Mouse (Mus musculus): ENCODE measurements around the gene Pik3ca.

Pik3ca gene

DNA sequence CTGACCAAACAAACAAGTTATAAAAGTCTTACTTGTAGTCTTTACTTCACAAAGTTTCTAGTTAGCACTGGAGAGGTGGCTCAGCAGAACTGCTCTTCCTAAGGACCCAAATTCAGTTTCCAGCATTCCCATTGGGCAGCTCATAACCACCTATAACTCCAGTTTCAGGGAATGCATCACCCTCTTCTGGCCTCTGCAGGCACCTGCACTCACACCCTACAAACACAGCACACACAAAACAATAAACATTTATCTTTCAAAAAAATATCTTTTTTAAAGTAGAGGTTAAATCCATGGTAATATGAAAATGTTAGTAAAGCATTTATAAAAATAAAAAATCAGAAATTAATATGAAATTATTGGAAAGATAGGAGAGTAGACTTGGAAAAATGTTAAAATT, 44.2 kb downstream of the Pik3ca start:
- no peak for DNase-seq (ENCODE audit: low read depth, low spot score)

DNA sequence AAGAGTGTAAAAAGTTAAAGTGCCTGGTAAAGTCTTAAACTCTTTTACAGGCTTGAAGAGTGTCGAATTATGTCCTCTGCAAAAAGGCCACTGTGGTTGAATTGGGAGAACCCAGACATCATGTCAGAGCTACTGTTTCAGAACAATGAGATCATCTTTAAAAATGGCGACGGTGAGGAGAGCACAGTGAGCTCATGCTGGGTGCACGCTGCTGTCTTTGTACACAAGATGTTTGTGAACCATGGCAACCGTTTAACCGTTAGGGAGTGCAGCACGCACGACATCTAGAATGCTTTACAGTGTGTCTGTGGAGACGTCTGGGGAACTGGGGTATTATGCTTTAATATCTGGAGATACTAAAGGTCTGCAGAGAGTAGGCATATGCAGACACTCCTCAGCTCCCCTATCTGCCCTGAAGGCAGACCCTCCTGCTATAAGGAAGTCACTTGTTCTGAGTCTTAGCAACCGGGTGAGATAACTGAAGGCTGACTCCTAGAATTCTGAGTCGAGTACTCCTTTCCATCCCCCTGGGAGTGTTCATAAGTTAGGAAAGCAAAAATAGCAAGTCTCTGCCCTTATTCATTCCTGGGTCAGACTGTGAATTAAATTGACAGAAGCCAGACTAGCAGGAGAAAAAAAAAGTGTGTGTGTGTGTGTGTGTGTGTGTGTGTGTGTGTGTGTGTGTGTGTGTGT, 57.0 kb downstream of the Pik3ca start:
- no peak for DNase-seq (ENCODE audit: low read depth, low spot score)

DNA sequence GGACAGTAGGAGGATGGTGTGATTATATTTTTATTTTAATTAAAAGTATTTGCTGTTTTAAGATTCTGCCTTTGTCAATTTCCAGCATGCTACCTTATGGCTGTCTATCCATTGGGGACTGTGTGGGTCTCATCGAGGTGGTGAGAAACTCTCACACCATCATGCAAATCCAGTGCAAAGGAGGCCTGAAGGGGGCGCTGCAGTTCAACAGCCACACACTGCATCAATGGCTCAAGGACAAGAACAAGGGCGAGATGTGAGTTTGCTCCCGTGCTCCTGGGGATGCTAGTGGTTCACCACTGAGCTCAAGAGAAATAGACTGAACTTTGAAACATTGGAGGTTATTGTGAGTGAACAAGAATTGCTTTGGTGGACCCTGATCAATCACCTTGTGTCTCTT, 62.3 kb downstream of the Pik3ca start:
- DNase-seq (ENCODE audit: low read depth, low spot score): peak; percentile 22

DNA sequence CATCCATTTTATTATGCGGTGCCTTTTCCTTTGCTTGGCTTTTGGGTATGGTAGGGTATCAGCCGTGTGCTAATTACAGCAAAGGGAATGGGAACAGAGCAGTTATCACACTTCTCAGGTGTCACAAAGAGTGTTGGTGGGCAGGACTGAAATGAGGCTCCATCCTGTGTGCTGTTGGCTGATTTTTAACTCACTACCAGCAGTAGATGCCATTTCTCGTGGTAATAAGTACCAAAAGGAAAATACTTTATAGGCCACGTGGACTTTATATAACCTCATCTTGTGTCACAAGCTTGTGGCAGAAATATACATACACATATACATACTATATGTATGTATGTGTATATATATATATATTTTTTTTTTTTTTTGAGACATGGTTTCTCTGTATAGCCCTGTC, 69.8 kb downstream of the Pik3ca start:
- DNase-seq (ENCODE audit: low read depth, low spot score): no peak

DNA sequence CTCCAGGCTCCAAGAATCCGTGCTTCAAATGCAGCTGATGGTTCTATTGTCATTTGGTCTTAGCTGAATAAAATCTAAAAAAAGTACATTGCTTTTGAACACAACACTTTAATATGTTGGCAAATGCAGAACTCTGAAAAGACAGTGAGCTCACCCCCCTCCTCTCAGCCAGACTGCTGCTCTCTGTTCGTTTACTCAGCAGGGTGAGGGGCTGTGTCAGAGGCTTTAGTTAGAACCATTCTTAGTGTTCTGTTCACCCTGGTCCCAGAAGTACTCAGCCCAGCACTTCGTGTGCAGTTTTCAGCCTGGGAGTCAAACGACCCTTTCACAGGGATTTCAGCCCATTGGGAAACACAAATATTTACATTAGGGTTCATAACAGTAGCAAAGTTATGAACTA, 70.9 kb downstream of the Pik3ca start:
- DNase-seq (ENCODE audit: low read depth, low spot score): no peak

DNA sequence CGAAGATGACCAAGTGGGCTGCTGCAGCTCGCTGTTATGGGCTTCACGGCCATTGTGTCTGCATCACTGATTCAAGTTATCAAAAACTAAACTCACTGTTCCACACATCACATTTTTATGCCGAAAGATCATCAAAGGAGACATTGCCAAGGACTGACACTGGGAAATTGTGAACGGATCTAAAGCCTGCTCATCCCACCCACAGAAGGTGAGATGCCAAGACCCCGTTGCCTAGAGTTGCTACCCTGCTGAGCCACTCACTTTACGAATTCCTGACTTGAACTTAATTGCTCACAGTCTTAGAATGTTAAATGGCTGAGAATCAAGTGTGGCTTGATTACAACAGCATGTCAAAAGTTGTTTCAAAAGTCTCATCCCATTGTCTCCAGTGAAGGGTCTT, 73.0 kb downstream of the Pik3ca start:
- no peak for DNase-seq (ENCODE audit: low read depth, low spot score)

DNA sequence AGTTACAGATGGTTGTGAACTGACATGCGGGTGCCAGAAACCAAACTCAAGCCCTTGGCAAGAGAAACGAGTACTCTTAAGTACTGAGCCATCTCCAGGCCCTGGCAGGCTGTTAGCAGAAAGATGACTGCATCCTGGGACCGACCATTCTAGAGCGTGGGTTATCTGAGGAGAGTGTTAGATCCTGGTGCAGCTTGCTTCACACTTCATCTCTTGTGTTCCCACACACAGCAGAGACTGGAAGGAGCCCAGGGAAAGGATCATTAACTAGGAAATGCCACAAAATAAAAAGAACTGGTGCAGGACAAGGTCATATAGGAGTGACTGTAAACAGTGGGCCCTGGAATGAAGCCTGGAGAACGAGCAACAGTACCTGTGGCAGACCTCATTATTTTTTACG, 73.6 kb downstream of the Pik3ca start:
- DNase-seq (ENCODE audit: low read depth, low spot score): no peak

DNA sequence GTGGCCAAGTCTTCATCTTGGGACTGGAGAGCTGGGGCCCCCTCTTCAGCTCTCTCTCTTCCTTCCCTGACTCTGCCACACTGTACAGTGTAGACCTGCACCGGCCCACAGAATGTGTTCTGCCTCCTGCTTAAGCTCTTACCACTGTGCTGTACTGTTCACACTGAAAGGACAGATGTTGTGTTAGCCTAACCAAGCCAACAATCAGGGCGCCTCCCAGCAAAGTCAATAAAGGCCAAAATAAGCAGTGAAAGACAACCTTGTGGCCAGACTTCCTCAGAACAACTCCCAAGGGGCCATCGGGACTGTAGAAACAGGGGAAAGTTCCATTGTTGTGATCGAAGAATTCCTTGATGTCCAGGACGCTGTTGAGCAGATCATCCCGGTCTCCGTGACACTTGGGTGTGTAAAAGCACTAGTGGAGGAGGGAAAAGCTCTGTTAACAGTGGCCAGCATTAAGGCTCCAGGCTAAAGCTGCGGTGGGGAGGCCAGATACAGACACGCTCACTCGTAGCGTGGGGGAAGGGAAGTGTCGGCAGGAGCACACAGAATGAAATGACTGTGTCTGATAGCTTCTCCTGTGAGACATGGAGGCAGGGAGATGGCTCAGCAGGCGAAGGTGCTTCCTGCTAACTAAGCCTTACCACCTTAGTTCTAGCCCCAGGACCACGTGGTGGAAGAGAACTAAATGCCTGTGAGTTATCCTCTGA, 74.9 kb downstream of the Pik3ca start:
- DNase-seq (ENCODE audit: low read depth, low spot score): no peak

DNA sequence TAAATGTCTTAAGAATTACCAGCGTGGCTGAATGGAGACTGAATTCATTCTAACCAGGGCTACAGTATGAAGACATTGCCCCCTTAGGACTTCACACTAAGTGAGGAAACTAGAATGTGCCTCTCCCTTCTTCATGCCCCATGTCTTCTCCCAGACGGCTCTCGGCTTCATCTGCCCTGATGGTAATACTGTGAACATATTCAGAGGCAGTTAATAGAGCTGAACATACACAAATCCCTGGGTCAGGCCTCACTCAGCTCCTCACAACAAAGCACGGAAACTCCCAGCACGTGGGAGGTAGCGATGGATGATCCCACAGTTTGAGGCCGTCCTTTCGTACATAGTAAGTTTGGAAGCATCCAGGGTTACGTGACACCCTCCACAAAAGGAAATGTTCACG, 75.7 kb downstream of the Pik3ca start:
- no peak for DNase-seq (ENCODE audit: low read depth, low spot score)

DNA sequence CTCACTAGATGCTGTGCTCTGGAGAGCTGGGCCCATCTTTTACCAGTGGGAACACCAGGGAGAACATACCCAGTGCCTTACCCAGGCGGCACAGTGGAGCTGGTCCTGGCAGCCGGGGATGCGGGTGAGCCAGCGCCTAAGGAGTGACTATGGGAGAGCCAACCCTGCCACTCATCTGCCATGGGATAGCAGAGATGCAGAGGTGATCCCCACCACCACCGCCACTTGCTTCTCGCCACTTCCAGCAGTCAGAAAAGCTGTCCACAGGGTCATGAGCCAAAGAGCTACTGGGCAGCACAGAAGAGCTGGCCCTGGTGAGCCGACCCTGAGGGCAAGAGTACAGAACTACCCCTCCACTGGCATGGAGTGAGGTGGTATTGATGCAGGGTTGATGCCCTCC, 82.5 kb downstream of the Pik3ca start:
- DNase-seq (ENCODE audit: low read depth, low spot score): no peak

DNA sequence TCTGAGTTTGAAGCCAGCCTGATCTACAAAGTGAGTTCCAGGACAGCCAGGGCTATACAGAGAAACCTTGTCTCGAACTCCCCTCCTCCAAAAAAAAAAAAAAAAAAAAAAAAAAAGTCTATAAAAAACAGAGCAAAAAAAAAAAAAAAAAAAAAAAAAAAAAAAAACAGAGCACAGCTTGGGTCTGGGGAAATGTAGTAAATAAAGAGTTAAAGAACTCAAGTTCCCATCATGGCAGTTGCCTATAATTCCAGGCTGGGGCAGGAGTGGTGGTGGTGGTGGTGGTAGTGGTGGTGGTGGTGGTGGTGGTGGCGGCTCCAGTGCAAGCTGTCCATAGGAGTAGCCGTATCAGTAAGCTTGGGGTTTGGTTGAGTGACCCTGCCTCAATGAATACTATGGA, 85.6 kb downstream of the Pik3ca start:
- DNase-seq (ENCODE audit: low read depth, low spot score): no peak

DNA sequence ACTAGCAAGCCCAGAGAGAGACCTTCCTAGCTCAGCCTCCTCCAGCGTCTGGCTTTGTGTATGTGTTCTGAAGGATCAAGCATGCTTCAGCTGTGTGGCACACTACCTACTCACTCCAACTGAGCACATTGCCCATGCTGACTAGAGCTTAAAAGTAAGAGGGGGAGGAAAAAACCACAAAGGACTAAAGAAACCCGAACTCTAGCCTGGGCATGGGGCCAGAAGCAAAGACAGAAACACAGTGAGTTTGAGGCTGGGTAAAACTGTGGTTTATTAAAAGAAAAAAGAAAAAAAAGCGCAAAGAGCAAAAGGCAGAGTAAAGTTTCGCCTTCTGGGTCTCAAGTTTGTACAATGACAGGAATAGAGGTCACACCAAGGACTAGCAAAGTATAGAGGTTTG, 89.1 kb downstream of the Pik3ca start:
- no peak for DNase-seq (ENCODE audit: low read depth, low spot score)

DNA sequence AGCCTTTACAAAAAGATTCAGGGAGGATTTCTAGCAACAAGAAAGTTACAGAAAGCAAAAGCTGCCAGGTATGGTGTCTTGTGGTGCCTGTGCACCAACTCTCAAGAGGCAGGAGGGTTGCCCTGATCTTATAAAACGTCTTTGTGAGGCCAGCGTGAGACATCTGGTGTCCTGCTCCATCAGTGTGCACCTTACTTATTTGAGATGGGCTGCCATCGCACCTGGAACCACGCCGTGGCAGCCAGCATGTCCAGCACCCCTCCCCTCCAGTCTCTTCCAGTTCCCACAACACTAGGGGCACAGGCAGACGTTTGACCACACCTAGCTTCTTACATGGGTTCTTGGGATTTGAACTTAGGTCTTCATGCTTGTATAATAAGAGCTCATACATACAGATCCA, 90.7 kb downstream of the Pik3ca start:
- DNase-seq (ENCODE audit: low read depth, low spot score): no peak

DNA sequence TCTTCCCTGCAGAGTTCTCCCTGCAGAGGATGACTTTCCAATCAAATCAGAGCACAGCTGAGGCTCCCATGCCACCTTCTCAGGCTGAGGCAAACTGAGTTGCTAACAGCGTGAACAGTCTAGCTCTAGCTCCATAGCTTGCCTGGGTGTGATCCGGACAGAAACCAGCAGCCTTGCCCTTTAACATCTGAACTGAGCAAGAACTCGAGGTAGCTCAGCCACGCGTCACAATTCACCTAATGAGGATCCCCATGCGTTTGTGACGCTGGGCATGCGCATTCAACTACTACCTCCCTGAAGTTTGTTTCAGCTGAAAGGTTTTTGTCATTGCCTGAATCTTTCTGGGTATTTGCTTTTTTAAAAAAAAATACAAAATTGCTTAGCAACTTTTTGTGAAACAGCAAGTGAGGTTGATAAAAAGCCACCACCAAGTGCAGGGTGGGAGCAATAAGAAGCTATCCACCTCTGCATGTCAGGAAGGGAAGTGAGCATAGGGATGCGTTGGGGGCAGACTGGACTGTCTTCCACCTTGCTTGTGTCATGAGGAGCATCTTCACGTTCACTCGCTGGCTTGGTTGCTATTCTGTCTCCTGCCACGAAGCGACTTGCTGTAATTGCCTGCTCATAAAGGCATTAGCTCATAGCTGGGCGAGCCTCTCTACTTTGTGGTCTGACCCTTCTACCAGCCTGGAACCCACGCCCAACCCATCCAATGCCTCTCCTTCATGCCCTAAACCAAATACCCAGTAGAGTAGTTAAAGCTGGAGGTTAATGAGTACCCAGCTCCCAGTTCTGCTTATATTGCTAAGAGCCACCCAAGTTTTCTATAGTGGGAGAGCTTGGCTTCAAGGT, 92.8 kb downstream of the Pik3ca start:
- DNase-seq (ENCODE audit: low read depth, low spot score): no peak

DNA sequence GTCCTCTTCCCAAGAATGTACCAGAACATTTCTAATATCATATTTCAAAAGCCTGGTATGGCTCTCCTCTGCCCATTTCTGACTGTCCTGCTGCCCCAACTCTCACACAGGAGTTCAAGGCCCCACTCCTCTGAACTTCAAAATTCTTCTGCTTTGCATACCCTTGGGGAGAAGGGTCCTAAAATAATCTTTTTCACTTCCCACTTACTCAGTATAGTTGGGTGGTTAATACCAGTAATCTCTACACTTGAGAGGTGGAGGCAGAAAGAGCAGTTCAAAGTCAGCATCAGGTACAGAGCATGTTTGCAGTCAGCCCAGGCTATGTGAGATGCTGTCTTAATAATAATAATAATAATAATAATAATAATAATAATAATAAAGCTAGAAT, 93.5 kb downstream of the Pik3ca start:
- DNase-seq (ENCODE audit: low read depth, low spot score): no peak

DNA sequence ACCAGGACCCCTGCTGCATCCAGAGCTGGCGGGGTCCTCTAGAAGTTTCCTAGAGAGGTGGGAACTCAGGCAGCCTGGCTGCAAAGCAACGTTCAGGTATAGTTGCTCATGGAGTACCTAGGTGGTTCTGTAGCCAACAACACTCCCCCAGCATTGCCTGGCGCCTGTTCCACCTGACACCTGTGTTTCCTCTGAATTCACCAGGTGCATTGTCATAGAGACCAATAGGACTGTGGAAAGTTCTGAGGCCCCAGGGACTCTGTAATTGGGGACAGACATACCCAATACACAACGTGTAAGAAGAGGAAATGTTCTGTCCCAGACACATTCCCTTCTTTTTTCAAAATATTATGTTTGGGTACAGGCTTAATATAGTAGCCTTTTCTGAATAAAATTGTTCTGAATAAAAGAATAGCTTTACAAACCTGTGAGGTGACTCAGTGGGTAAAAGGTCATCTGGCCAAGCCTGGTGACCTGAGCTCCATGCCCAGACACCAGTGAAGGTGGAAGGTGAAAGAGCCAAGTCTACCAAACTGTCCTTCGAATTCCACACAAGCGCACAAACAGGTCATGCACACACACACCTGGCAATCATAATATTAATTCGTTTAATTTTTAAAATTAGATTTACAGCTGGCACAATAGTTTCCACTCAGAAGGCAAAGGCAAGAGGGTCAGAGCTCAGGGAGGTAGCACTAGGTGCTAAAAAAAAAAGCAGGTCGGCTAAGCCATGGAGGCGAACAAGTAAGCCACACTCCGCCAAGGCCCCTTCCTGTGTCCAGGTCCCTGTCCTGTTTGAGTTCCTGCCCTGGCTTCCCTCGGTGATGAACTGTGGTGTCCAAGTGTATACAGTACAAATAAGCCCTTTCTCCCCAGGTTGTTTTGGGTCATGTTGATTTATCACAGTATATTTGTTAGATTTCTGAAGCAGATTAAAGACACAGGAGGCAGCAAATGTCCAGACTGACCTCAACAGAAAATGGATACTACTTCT, 94.9 kb downstream of the Pik3ca start, which contains the start of gene Kcnmb3:
Gene Kcnmb3 (minus strand): TSS at position 135 of the 994 bp plus-strand sequence.
- no peak for DNase-seq (ENCODE audit: low read depth, low spot score)

DNA sequence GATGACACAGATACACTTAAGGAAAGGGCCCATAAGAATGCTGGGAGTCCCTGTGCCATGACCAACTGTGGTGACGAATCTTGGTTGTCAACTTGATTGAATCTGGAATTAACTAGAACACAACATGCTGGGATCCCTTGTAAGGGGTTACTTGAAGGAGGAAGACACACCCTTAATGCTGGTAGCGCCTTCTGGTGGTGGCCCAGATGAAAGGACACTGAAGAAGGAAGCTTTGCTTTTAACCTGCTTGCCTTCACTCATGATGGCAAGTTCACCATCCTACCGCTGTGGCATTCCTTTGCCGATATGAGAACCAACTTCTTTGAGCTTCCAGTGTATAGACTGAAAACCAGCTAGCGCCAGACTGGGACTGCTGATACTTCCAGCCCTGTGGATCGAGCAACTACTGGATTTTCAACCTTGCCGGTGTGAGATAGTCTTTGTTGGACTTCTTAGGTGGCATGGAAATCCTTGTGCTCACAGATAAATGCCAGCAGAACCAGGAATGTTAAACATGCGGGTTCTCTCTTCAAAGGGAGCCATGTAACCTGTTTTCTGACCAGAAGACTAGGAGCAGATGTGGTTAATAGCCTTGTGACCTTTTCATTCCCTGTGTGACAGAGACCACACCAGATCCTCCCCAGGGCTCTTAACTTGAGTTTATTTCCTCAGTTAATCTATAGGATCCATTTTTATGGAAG, 97.1 kb downstream of the Pik3ca start:
- no peak for DNase-seq (ENCODE audit: low read depth, low spot score)

DNA sequence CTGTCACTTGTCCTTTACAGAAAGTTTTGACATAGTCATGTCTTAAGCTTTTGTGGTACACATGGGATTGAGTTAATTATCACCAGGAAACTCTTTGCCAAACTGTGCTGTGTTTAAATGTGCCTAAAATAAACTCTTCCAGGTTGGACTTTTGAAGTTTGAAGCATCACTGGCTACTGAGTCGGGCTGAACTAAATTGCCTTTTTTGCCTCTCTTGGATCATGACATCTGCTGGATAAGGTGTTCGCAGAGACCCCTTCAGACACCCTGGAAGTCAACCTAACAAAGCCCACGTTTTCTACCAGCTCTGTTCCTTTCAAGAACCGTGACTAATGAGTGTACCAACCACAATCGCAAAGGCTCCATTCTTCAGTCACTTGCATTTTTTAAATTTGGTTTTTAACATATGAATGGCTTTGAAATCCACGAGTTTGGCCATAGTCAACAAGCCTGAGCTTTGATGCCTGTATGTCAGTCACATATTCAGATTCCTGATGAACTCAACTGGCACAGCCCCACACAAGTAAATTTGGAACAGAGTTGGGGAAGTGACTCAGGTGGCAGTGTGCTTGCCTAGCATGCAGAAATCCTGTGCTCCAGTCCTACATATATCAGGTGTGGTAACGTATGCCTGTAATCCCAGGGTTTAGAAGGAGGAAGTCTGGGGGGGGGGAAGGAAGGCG, 97.8 kb downstream of the Pik3ca start:
- DNase-seq (ENCODE audit: low read depth, low spot score): no peak

DNA sequence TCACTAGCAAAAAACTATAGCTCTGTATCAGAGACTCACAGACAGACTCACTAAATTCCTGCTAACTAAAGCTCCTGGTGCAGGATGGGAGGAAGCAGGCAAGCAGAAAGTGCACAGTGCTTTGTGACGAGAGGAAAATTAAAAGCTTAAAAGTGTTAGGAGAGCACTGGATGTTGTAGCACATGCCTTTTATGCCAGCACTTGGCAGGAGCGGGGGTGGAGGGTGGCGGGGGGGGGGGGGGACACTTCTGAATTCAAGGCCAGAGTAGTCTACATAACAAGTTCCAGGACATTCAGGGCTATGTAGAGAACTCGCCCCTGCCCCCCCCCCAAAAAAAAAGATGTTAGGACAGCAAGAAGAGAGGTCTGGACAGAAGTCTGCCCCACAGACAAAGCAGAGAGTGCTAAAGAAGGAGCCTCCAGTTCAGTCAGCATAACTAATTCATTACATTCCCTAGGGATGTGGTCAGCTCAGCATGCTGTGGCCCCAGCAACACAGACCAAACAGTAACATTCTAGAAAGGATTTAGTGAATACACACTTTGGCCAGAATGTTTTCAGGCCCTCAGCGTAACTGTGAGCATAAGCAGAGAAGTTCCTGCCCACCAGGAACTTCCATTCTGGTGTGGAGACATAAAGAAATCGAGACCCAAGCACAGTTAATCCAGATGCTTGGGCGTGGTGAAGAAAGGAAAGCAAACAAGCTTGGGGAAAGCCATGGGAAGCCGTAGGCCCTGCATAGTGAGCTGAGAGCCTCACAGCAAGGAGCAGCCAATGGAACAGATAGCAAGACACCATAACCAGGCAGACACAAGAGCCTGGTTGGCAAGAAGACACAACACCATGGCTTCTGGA, 98.6 kb downstream of the Pik3ca start:
- DNase-seq (ENCODE audit: low read depth, low spot score): no peak
